Mouse (Mus musculus): ENCODE measurements around the gene Mab21l3. TPM values are rescaled to one million over a fixed set of nuclear protein-coding genes. Genes with fewer than 3 reads are reported as not detected.

Mab21l3 gene
- polyA plus RNA-seq, 1 experiment, result 0.51 TPM

DNA sequence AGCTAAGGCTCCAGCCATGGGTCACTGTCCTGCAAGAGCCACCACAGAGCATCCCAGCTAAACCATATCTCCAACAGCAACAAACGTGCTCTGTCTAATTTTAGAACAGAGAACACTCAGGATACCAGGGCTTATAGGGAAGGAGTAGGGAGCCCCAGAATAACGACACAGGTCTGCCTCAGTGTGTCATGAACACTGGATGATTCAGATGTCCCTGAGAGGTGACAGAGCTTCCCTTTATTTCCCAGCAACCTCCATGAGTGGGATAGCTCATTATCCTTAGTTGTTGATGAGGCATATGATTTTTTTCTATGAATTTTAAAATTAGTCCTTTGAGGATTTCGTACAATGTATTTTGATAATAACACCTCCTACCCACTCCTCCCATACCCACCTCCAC lies 78.2 kb downstream of the Mab21l3 start:
- WGBS, result 79% methylated on average over 3 of the region's 3 CpGs
- no peak for DNase-seq (ENCODE audit: low read depth, low spot score)

DNA sequence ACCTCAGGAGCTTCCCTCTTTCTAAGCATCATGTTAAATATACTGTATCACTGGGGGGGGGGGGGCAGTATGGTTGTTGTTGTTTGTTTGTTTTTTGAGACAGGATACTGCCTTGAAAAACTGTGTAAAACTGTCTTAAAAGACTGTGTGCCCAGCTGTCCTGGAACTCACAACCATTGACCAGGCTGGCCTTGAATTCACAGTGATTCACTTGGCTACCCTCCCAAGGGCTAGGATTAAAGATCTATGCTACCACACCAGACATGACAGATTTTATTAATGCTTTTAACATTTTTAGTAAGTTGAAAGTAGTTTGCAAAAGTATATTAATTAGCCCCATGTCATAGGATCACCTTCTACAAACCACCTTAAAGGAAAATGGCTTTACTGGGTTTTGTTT lies 85.2 kb downstream of the Mab21l3 start:
- DNase-seq (ENCODE audit: low read depth, low spot score), result no peak

Other genes starting within 250 kb of the Mab21l3 start
- 777 and 1,249 TPM in 2 replicates for gene Atp1a1, start 244.3 kb downstream of the Mab21l3 start, polyA plus RNA-seq (2012; rRNA removed)
- 3.6 and 4.2 TPM in 2 replicates for gene Slc22a15, start 75.5 kb upstream of the Mab21l3 start, polyA plus RNA-seq (2012; rRNA removed)
- gene Nhlh2, start 161.1 kb upstream of the Mab21l3 start, polyA plus RNA-seq (2012; rRNA removed), result 0.04 and 0.05 TPM in 2 replicates
- 5.2 and 6.3 TPM in 2 replicates for gene Casq2, start 237.5 kb upstream of the Mab21l3 start, polyA plus RNA-seq (2012; rRNA removed)

All from large intestine, adult 2 months (tissue).